Mouse (Mus musculus) megakaryocyte, embryonic 14.5 days (primary cell): Measurements from ENCODE around the gene Bhmt2.

Source experiments
- FLI1 ChIP-seq: IDR thresholded peaks from 2 replicates; pipeline ENCODE4 v1.6.1; 2012; ENCODE audit warnings: low read length, inconsistent platforms, mixed read lengths
- GATA1 ChIP-seq: IDR thresholded peaks from 3 replicates; pipeline ENCODE4 v1.6.1; 2012; ENCODE audit warnings: mixed read lengths, low read length, inconsistent platforms, borderline replicate concordance

- TF ChIP-seq GATA1, result no peak
- TF ChIP-seq FLI1, result no peak
These were observed 44.8 kb upstream of the Bhmt2 start for GRCm38 (mm10) chr13:93718948-93719347.
